Mouse (Mus musculus): ENCODE data around the gene Sh2d3c.

DNA sequence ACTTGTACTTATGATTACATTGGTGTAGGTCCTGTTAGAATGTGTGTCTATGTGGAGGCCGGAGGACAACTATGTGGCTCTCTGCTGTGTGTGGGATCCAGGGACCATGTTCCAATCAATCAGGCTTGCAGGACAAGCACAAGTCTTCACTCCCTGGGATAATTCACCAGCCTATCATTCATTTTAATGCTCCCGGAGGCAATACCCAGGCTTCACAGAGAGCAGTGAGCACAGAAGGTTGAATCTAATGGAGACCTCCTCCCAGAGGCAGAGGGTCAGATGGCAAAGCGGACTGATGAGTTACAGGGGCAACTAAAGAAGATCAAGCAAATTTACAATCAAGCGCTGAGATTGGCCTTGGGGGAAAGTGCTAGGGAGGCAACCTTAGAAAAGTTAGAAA is 8.7 kb downstream of the Sh2d3c start:
- no peak for TF ChIP-seq GATA1 (IDR thresholded peaks at IDR 0.05; ENCODE audit: borderline replicate concordance, low read length)
- TF ChIP-seq FLI1 (IDR thresholded peaks at IDR 0.05; ENCODE audit: low read length) = no peak

Data from megakaryocyte, embryonic 14.5 days (primary cell).